Mouse (Mus musculus): Measurements from ENCODE around the gene Dock11.

Gene Dock11

GRCm38 (mm10) chrX:36101318-36101717 is 212.7 kb downstream of the Dock11 start:
- no peak for DNase-seq (ENCODE audit: low spot score in 2 of 2)

- no peak for DNase-seq (ENCODE audit: low spot score in 2 of 2)
Measured at GRCm38 (mm10) chrX:36108601-36109000, 220.0 kb downstream of the Dock11 start.

- DNase-seq (ENCODE audit: low spot score in 2 of 2) = peak; percentile 19 to 30
Measured at GRCm38 (mm10) chrX:36111622-36112421, 223.2 kb downstream of the Dock11 start, which contains the start of gene Il13ra1. Il13ra1 (plus strand) TSS chrX:36112110.

- peak in 1 of 2 experiments; percentile 4 for DNase-seq (ENCODE audit: low spot score in 2 of 2)
Measured at GRCm38 (mm10) chrX:36112422-36112750, 223.8 kb downstream of the Dock11 start.

- DNase-seq (ENCODE audit: low spot score in 2 of 2) = no peak
Measured at GRCm38 (mm10) chrX:36115171-36115570, 226.5 kb downstream of the Dock11 start.

Data from urinary bladder, postnatal 36 days (tissue).